Mouse (Mus musculus) heart, embryonic 15.5 days (tissue): ENCODE results near the gene 4921539E11Rik. TPM values are rescaled to one million over a fixed set of nuclear protein-coding genes. Genes with fewer than 3 reads are reported as not detected.

Experiments
- ATAC-seq: fragments of 200-750 bp; cut with Nextera tagmentation; replicated peaks from 2 replicates; pipeline ENCODE4 v1.8.0; 2017; ENCODE audit warnings: low read depth, moderate TSS enrichment; ENCODE audit not compliant: insufficient number of reproducible peaks, insufficient read depth, low FRiP score
- H3K27ac ChIP-seq: fragments of 300-500 bp; sonication (generic); 2 replicates; pipeline ENCODE4 v1.5.1; 2015; ENCODE audit warnings: mild to moderate bottlenecking, inconsistent platforms
- H3K27me3 ChIP-seq: fragments of 300-500 bp; sonication (generic); 2 replicates; pipeline ENCODE4 v1.6.1; 2015; ENCODE audit warnings: inconsistent platforms
- H3K36me3 ChIP-seq: fragments of 300-500 bp; sonication (generic); 2 replicates; pipeline ENCODE4 v1.6.1; 2015; ENCODE audit warnings: mild to moderate bottlenecking, inconsistent platforms
- H3K4me1 ChIP-seq: fragments of 300-500 bp; sonication (generic); replicated peaks from 2 replicates; pipeline ENCODE4 v1.6.1; 2015; ENCODE audit warnings: inconsistent platforms
- H3K4me2 ChIP-seq: fragments of 300-500 bp; sonication (generic); 2 replicates; pipeline ENCODE4 v1.6.1; 2015; ENCODE audit warnings: inconsistent platforms, mild to moderate bottlenecking, moderate library complexity
- H3K4me3 ChIP-seq: fragments of 300-500 bp; sonication (generic); 2 replicates; pipeline ENCODE4 v1.5.1; 2015; ENCODE audit warnings: mild to moderate bottlenecking, inconsistent platforms
- H3K9ac ChIP-seq: fragments of 300-500 bp; sonication (generic); 2 replicates; pipeline ENCODE4 v1.6.1; 2015; ENCODE audit warnings: mild to moderate bottlenecking, inconsistent platforms
- H3K9me3 ChIP-seq: fragments of 300-500 bp; sonication (generic); replicated peaks from 2 replicates; pipeline ENCODE4 v1.6.1; 2016; ENCODE audit warnings: inconsistent platforms
- WGBS: fragments of 180-500 bp; shearing (Covaris S2); methylation state at CpG from one replicate; pipeline ENCODE4 v1.1.7; 2015; ENCODE audit warnings: mixed read lengths; 5-methylcytosine and 5-hydroxymethylcytosine counted together
- polyA plus RNA-seq: library from polyadenylated mRNA; unstranded; fragments of >200 nt; fragmentation: Nextera tagmentation; extraction: Ambion mirVana; gene quantifications from 2 replicates; pipeline ENCODE4 v1.2.1, GENCODE M21; 2015

Gene 4921539E11Rik
- polyA plus RNA-seq, 1 experiment from 2014 or later: not detected

DNA sequence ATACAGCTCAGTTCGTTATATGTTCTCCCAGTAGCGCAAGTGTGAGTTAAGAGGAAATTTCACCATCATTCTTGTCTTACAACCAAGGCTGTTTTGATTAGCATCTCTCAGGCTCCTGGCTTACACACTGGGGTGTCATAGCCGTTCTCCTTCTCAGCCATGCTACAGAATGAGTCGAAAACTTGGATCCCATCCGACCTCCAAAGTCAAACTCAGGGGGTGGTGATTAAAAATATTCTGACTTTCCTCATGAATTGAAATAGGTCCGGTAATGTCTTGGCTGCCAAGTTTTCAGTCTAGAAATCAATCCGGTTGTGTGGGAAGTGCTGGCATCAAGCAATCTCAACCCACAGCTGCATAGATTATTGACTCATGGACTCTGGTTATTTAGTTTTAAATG lies 2.3 kb downstream of the 4921539E11Rik start:
- Histone ChIP-seq H3K9ac (no peak overlapping the region), H3K27me3 (no peaks in the 10 kb centered on the region), H3K4me3 (no peak overlapping the region), H3K9me3 (no peaks in the 10 kb centered on the region), H3K4me1 (no peaks in the 10 kb centered on the region), H3K27ac (no peak overlapping the region), H3K36me3 (no peaks in the 10 kb centered on the region), H3K4me2 (no peak overlapping the region)
- WGBS: 78% methylated on average over 7 of the region's 7 CpGs
- ATAC-seq: no peak

DNA sequence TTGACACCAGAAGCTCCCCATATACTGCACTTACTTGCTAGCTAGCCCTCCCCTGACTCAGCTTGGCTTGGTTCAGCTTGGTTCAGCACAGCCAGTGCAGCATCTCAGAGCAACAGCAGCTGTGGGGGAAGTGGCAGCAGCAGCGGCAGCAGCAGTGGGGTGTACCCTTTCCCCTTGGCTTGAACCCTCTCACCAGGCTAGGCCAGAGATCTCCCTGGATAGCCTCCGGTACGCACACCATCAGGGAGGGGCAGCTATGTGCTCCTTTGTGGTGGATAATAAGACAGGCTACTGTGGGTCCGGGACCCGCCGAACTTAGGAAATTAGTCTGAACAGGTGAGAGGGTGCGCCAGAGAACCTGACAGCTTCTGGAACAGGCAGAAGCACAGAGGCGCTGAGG lies 17.6 kb downstream of the 4921539E11Rik start:
- ATAC-seq: no peak
- H3K9me3 ChIP-seq: no peaks in the 10 kb centered on the region
- H3K4me3 ChIP-seq: 0 out of 2 replicates have a peak overlapping the region, but pooled peaks have one; percentile 11
- no peak overlapping the region for H3K27ac ChIP-seq
- H3K4me2 ChIP-seq: peak overlapping the region; percentile 25; the same call in 1 of the 2 replicates
- 58% methylated on average over 7 of the region's 8 CpGs for WGBS
- no peaks in the 10 kb centered on the region for H3K4me1 ChIP-seq
- no peaks in the 10 kb centered on the region for H3K36me3 ChIP-seq
- H3K27me3 ChIP-seq: no peaks in the 10 kb centered on the region
- no peak overlapping the region for H3K9ac ChIP-seq

DNA sequence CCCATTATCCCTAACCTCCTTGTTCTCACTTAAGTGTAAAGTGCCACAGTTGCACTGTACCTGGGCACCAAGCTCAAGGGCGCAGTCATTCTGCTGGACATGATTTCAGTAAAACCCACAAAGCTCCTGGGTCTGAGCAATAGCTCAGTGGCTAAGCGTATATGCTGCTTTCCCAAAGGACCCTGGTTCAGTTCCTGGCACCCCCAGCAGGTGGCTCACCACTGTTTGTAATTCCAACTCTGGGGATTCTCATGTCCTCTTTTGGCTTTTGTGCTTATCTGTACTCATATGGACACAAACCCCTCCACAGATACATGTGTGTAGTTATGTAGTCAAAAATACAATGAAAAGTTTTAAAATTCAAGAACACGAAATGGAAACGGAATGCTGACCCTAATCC lies 21.3 kb downstream of the 4921539E11Rik start:
- Histone ChIP-seq H3K27ac (no peak overlapping the region), H3K36me3 (no peaks in the 10 kb centered on the region), H3K9ac (no peak overlapping the region), H3K4me3 (no peak overlapping the region), H3K27me3 (no peaks in the 10 kb centered on the region), H3K4me2 (no peak overlapping the region), H3K9me3 (no peaks in the 10 kb centered on the region), H3K4me1 (no peaks in the 10 kb centered on the region)
- no peak for ATAC-seq
- 73% methylated on average over 4 of the region's 4 CpGs for WGBS

DNA sequence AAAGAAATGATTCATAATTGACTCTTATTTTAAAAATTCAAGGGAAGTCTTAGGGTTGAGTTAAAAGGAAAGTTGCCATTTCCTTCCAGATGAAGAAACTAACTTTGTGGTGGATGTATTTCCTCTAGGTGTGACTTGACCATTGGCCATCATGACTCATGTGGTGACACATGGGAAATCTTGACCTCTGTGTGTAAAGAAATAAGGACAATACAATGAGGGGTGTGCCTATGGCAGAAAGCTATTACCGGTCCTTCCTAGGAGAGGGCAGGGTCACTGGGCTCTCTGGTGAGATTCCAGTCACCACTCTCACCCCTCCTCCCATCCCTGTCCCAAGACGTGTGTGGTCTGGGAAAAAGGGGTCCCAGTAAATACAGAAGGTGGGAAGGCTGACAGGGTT lies 25.5 kb downstream of the 4921539E11Rik start:
- no peaks in the 10 kb centered on the region for H3K27me3 ChIP-seq
- H3K4me2 ChIP-seq: no peak overlapping the region
- no peaks in the 10 kb centered on the region for H3K4me1 ChIP-seq
- WGBS: 45% methylated on average over 2 of the region's 2 CpGs
- ATAC-seq: no peak
- no peak overlapping the region for H3K4me3 ChIP-seq
- no peaks in the 10 kb centered on the region for H3K36me3 ChIP-seq
- no peak overlapping the region for H3K9ac ChIP-seq
- H3K9me3 ChIP-seq: no peaks in the 10 kb centered on the region
- no peak overlapping the region for H3K27ac ChIP-seq

DNA sequence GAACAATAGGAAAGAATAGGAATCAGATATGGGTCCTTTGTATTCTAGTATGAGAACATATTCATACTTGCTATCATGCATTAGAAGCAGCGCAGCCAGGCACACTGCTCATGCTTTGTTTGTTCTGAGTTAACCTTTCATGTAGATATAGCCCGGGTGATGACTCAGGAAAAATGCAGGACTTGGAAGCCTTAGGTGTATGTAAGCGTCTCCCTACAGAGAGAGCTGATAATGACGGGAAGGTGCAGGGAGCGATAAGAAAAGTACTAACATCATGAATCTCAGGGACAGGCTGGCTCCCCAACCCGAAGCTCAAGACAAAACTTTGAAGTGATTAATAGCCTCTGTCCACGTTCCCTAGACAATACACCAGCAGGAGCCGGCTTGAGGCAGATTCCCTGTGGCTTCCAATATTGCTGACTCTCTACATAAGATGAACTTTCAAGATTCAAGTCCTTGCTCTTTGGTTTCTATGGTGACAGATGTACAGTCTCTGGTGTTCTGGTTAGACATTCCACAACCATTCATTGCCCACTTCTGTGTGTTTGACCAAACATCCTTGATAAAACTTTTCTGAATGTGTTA lies 26.8 kb downstream of the 4921539E11Rik start:
- Histone ChIP-seq H3K9ac (no peak overlapping the region), H3K4me1 (no peaks in the 10 kb centered on the region), H3K9me3 (no peaks in the 10 kb centered on the region), H3K27me3 (no peaks in the 10 kb centered on the region), H3K4me2 (no peak overlapping the region), H3K4me3 (no peak overlapping the region), H3K36me3 (no peaks in the 10 kb centered on the region), H3K27ac (no peak overlapping the region)
- ATAC-seq: no peak
- 31% methylated on average over 8 of the region's 8 CpGs for WGBS

DNA sequence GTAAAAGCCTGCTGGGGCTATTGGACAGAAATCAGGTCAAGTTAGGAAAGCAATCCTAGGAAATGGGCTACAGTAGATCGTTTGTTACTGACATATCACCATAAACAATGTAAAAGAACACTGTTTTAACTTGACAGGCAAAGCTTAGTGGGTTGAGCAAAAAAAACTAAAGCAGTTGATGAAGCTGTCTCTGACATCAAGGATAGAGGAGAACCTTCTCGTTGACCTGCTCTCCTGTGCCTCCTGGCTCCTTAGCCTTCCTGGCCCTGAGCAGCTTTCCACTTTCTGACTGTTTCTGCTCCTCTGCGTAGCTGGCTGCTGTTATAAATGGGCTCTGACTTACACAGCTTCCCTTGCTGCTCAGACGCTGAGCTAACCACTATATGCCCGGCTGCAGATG lies 27.3 kb downstream of the 4921539E11Rik start:
- Histone ChIP-seq H3K4me3 (no peak overlapping the region), H3K4me2 (no peak overlapping the region), H3K9ac (no peak overlapping the region), H3K27me3 (no peaks in the 10 kb centered on the region), H3K27ac (no peak overlapping the region), H3K9me3 (no peaks in the 10 kb centered on the region), H3K36me3 (no peaks in the 10 kb centered on the region), H3K4me1 (no peaks in the 10 kb centered on the region)
- ATAC-seq: no peak
- WGBS: 53% methylated on average over 5 of the region's 5 CpGs

DNA sequence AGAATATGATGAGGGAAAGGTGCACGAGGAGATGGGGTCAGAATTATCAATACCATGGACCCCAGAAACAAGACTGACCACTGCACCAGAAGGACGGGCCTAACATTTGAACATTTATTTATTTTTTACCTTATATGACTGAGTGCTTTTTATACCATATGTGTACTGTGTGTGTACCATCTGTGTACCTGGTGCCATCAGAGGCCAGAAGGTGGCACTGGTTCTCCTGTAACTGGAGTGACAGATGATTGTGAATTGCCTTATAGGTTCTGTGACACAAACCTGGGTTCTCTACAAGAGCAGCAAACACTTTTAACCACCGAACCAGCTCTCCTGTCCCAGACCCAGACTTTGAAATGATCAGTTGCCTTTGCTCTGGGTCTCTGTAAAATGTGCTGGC lies 31.8 kb downstream of the 4921539E11Rik start:
- WGBS: 78% methylated on average over 3 of the region's 3 CpGs
- H3K9me3 ChIP-seq: no peaks in the 10 kb centered on the region

DNA sequence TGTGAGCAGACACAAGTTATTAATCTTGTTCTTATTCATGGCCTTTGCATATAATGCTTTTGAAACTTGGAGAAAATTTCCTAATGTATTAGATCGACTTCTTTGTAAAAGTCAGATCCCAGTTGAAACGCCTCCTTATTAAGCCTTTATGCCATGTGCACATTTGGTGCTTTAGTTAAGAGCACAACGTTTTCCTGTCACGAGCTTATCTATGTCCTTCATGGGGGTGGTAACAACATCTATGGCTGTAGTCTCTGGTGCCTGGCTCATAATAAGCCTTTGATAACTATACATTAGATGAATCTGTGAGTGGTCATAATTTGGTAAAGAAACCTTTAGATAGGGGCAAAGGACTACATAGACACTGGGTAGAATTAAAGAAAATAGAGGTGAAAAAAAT lies 36.8 kb downstream of the 4921539E11Rik start:
- 51% methylated on average over 4 of the region's 4 CpGs for WGBS

More for the DNA sequence above, 31.8 kb downstream of the 4921539E11Rik start:
- Histone ChIP-seq H3K36me3 (no peaks in the 10 kb centered on the region), H3K4me3 (no peak overlapping the region), H3K9ac (no peak overlapping the region), H3K27ac (no peak overlapping the region), H3K27me3 (no peaks in the 10 kb centered on the region), H3K4me2 (no peak overlapping the region), H3K4me1 (no peaks in the 10 kb centered on the region)
- ATAC-seq: no peak

DNA sequence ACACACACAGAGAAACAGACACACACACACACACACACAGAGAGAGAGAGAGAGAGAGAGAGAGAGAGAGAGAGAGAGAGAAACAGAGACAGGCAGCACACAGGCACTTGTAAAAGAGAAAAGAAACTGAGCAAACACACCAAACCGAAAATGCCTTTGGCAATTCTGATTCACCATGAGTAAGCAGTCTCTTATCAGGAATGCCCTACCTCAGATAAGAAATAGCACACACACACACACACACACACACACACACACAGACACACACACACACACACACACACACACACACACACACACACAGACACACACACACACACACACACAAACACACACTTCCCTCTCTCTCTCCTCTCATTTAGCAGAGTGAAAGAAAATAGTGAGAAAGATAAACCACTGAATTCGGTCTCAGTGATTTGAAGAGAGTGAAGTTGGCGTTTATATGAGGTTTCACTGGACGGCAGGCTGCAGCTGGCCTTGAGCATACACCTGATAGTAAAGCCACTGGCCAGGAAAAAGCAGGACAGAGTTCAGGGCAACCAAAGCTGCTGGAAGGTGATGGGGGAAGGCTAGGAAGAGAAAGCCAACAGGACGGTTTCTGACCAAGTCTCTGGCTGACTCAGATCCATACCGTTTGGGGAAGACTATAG lies 41.1 kb downstream of the 4921539E11Rik start:
- no peaks in the 10 kb centered on the region for H3K4me1 ChIP-seq
- no peak overlapping the region for H3K9ac ChIP-seq
- no peaks in the 10 kb centered on the region for H3K9me3 ChIP-seq
- no peak for ATAC-seq
- H3K27me3 ChIP-seq: no peaks in the 10 kb centered on the region
- H3K27ac ChIP-seq: no peak overlapping the region
- no peak overlapping the region for H3K4me2 ChIP-seq
- H3K4me3 ChIP-seq: no peak overlapping the region
- no peaks in the 10 kb centered on the region for H3K36me3 ChIP-seq
- WGBS: 36% methylated on average over 6 of the region's 6 CpGs

More for the DNA sequence above, 36.8 kb downstream of the 4921539E11Rik start:
- no peaks in the 10 kb centered on the region for H3K9me3 ChIP-seq
- no peaks in the 10 kb centered on the region for H3K4me1 ChIP-seq
- no peaks in the 10 kb centered on the region for H3K36me3 ChIP-seq
- no peaks in the 10 kb centered on the region for H3K27me3 ChIP-seq
- H3K9ac ChIP-seq: no peak overlapping the region
- H3K4me2 ChIP-seq: no peak overlapping the region
- H3K27ac ChIP-seq: no peak overlapping the region
- H3K4me3 ChIP-seq: no peak overlapping the region
- no peak for ATAC-seq

DNA sequence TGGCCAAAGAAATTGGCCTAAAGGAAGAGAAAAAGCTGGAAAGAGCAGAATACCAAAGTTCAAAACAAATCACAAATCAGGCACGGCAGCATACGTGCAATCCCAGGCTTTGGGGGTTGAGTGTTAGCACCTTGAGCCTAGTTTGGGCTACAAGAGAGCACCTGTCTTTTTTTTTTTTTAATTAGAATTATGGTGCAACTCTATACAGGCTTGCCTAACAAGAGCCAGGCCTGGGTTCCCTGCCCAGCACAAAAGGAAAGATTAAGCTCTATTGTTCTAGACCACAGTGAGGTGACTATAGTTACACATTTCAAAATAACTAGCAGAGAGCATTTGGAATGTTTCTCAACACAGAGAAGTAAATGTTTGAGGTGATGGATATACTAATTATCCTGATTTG lies 42.9 kb downstream of the 4921539E11Rik start:
- Histone ChIP-seq H3K27me3 (no peaks in the 10 kb centered on the region), H3K4me2 (no peak overlapping the region), H3K4me1 (no peaks in the 10 kb centered on the region), H3K27ac (no peak overlapping the region), H3K9me3 (no peaks in the 10 kb centered on the region), H3K4me3 (no peak overlapping the region), H3K36me3 (no peaks in the 10 kb centered on the region), H3K9ac (no peak overlapping the region)
- no peak for ATAC-seq
- 85% methylated on average over 2 of the region's 2 CpGs for WGBS

DNA sequence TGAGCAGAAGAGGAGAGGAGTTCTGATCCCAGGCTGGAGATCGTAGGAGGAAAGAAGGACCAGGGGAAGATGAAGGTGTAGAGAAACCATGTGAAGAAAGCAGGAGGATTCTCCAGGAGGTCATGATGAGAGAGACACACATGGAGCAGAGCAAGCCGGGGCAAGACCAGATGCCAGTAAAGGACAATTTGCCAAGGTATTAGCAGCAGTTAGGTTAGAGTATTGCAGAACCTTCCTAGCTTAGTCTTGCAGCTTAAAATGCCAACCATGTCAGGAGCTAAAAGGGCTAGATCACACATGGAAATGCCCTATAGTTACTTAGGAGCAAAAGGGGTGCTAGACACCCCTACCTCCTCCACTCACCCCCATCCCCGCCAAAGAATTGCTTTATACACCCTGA lies 43.4 kb downstream of the 4921539E11Rik start:
- Histone ChIP-seq H3K9me3 (no peaks in the 10 kb centered on the region), H3K4me2 (no peak overlapping the region), H3K27me3 (no peaks in the 10 kb centered on the region), H3K4me1 (no peaks in the 10 kb centered on the region), H3K36me3 (no peaks in the 10 kb centered on the region), H3K27ac (no peak overlapping the region), H3K9ac (no peak overlapping the region), H3K4me3 (no peak overlapping the region)
- 80% methylated on average over 3 of the region's 3 CpGs for WGBS
- no peak for ATAC-seq

DNA sequence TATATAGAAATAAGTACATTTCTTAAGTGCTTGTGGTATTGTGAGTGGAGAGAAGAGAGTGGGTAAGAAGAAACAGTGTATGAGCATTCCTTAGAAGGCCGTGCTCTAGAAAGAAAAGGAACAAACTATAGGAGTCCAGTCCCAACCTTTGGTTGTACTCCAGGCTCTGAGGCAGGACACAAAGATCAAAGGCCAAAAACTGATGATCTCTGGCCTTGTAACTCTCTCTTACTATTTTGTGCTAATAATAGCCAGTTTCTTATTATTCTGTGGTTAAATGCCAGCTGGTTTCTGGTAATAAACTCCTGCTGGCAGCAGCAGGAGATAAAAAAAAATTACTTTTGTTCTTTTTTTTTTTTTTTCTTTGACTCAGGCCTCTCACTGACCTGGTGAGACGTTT lies 58.5 kb downstream of the 4921539E11Rik start:
- Histone ChIP-seq H3K4me3 (no peak overlapping the region), H3K36me3 (no peaks in the 10 kb centered on the region), H3K9me3 (no peaks in the 10 kb centered on the region), H3K9ac (no peak overlapping the region), H3K4me2 (no peak overlapping the region), H3K27ac (no peak overlapping the region), H3K27me3 (no peaks in the 10 kb centered on the region), H3K4me1 (no peaks in the 10 kb centered on the region)
- ATAC-seq: no peak
- 57% methylated on average over 2 of the region's 2 CpGs for WGBS
